Mouse (Mus musculus): ENCODE data around the gene Ncln. TPM values are rescaled to one million over a fixed set of nuclear protein-coding genes. Genes with fewer than 3 reads are reported as not detected.
A peak's percentile ranks its signal among the peaks of the same experiment; 100 is the strongest.

Gene Ncln
- polyA plus RNA-seq, 1 experiment from 2014 or later: 68.5 TPM

- no peak overlapping the region for H3K4me2 ChIP-seq
- no peak overlapping the region; the same call in 1 of the 2 replicates for H3K27ac ChIP-seq (replicated peaks)
- H3K4me3 ChIP-seq (replicated peaks): no peak overlapping the region
- 0 out of 2 replicates have a peak overlapping the region, but pooled peaks have one; percentile 17 for H3K9ac ChIP-seq (replicated peaks)
- no peak for ATAC-seq (ENCODE audit: low FRiP score)
- H3K9me3 ChIP-seq (replicated peaks): no peaks in the 10 kb centered on the region
- H3K27me3 ChIP-seq (replicated peaks): no peaks in the 10 kb centered on the region
- 12% methylated on average over 2 of the region's 2 CpGs for WGBS
- peaks cover 41% of the 10 kb centered on the region for H3K36me3 ChIP-seq
- peaks cover 30% of the 10 kb centered on the region for H3K4me1 ChIP-seq
Observed at GRCm38 (mm10) chr10:81485060-81485449, 11.1 kb downstream of the Ncln start.

GRCm38 (mm10) chr10:81484441-81485059 is 11.6 kb downstream of the Ncln start:
- no peak for ATAC-seq (ENCODE audit: low FRiP score)
- no peaks in the 10 kb centered on the region for H3K27me3 ChIP-seq (replicated peaks)
- no peak overlapping the region for H3K4me2 ChIP-seq
- peak overlapping the region; percentile 39; the same call in 1 of the 2 replicates for H3K27ac ChIP-seq (replicated peaks)
- no peaks in the 10 kb centered on the region for H3K9me3 ChIP-seq (replicated peaks)
- H3K36me3 ChIP-seq: peaks cover 36% of the 10 kb centered on the region
- WGBS: 42% methylated on average over 6 of the region's 6 CpGs
- H3K4me1 ChIP-seq: peaks cover 34% of the 10 kb centered on the region
- H3K9ac ChIP-seq (replicated peaks): 0 out of 2 replicates have a peak overlapping the region, but pooled peaks have one; percentile 17
- no peak overlapping the region for H3K4me3 ChIP-seq (replicated peaks)

- H3K4me1 ChIP-seq: peaks cover 37% of the 10 kb centered on the region
- H3K27ac ChIP-seq (replicated peaks): peak overlapping the region; percentile 39; the same call in 1 of the 2 replicates
- no peak overlapping the region for H3K4me2 ChIP-seq
- no peak overlapping the region for H3K9ac ChIP-seq (replicated peaks)
- H3K36me3 ChIP-seq: peaks cover 31% of the 10 kb centered on the region
- 16% methylated on average over 9 of the region's 9 CpGs for WGBS
- no peak for ATAC-seq (ENCODE audit: low FRiP score)
- H3K4me3 ChIP-seq (replicated peaks): no peak overlapping the region
- H3K9me3 ChIP-seq (replicated peaks): no peaks in the 10 kb centered on the region
- H3K27me3 ChIP-seq (replicated peaks): no peaks in the 10 kb centered on the region
Observed at GRCm38 (mm10) chr10:81483983-81484382, 12.2 kb downstream of the Ncln start.

GRCm38 (mm10) chr10:81482533-81482889 is 13.7 kb downstream of the Ncln start, which contains the start of gene Celf5:
Gene Celf5, minus strand, starts transcription at chr10:81482709.
- Histone ChIP-seq H3K9me3 (replicated peaks) (no peaks in the 10 kb centered on the region), H3K9ac (replicated peaks) (peak within 1 kb of the TSS; percentile 95), H3K27me3 (replicated peaks) (no peaks in the 10 kb centered on the region), H3K27ac (replicated peaks) (peak within 1 kb of the TSS; percentile 88), H3K4me3 (replicated peaks) (peak within 1 kb of the TSS; percentile 72), H3K36me3 (peaks cover 16% of the 10 kb centered on the region), H3K4me1 (peaks cover 51% of the 10 kb centered on the region), H3K4me2 (peak within 1 kb of the TSS; percentile 71)
- peak; percentile 69 for ATAC-seq (ENCODE audit: low FRiP score)
- under 1% methylated on average over 36 of the region's 36 CpGs for WGBS

- Histone ChIP-seq H3K9me3 (replicated peaks) (no peaks in the 10 kb centered on the region), H3K4me2 (peak overlapping the region; percentile 71), H3K27ac (replicated peaks) (peak overlapping the region; percentile 88), H3K4me1 (peaks cover 55% of the 10 kb centered on the region), H3K9ac (replicated peaks) (peak overlapping the region; percentile 95), H3K4me3 (replicated peaks) (peak overlapping the region; percentile 72), H3K36me3 (peaks cover 10% of the 10 kb centered on the region), H3K27me3 (replicated peaks) (no peaks in the 10 kb centered on the region)
- ATAC-seq (ENCODE audit: low FRiP score): peak; percentile 51
- WGBS: 2% methylated on average over 34 of the region's 35 CpGs
Observed at GRCm38 (mm10) chr10:81481605-81482532, 14.3 kb downstream of the Ncln start.

- Histone ChIP-seq H3K36me3 (peaks cover 17% of the 10 kb centered on the region), H3K27ac (replicated peaks) (0 out of 2 replicates have a peak overlapping the region, but pooled peaks have one; percentile 85), H3K9me3 (replicated peaks) (no peaks in the 10 kb centered on the region), H3K9ac (replicated peaks) (no peak overlapping the region), H3K4me1 (peaks cover 63% of the 10 kb centered on the region), H3K27me3 (replicated peaks) (no peaks in the 10 kb centered on the region), H3K4me3 (replicated peaks) (no peak overlapping the region), H3K4me2 (no peak overlapping the region)
- no peak for ATAC-seq (ENCODE audit: low FRiP score)
- 83% methylated on average over 10 of the region's 10 CpGs for WGBS
Observed at GRCm38 (mm10) chr10:81474461-81474860, 21.7 kb downstream of the Ncln start.

GRCm38 (mm10) chr10:81473003-81473451 is 23.2 kb downstream of the Ncln start:
- Histone ChIP-seq H3K4me3 (replicated peaks) (peak overlapping the region; percentile 41), H3K4me2 (peak overlapping the region; percentile 75), H3K36me3 (peaks cover 30% of the 10 kb centered on the region), H3K9ac (replicated peaks) (peak overlapping the region; percentile 57), H3K9me3 (replicated peaks) (no peaks in the 10 kb centered on the region), H3K4me1 (peaks cover 51% of the 10 kb centered on the region), H3K27ac (replicated peaks) (peak overlapping the region; percentile 85), H3K27me3 (replicated peaks) (no peaks in the 10 kb centered on the region)
- under 1% methylated on average over 22 of the region's 22 CpGs for WGBS
- ATAC-seq (ENCODE audit: low FRiP score): peak; percentile 89

- H3K9me3 ChIP-seq (replicated peaks): no peaks in the 10 kb centered on the region
- peaks cover 46% of the 10 kb centered on the region for H3K4me1 ChIP-seq
- H3K36me3 ChIP-seq: peaks cover 35% of the 10 kb centered on the region
- peak overlapping the region; percentile 85 for H3K27ac ChIP-seq (replicated peaks)
- peak; percentile 48 for ATAC-seq (ENCODE audit: low FRiP score)
- H3K4me2 ChIP-seq: peak overlapping the region; percentile 75
- 1% methylated on average over 17 of the region's 18 CpGs for WGBS
- H3K27me3 ChIP-seq (replicated peaks): peaks cover 3% of the 10 kb centered on the region; the same call in 1 of the 2 replicates
- peak overlapping the region; percentile 57 for H3K9ac ChIP-seq (replicated peaks)
- H3K4me3 ChIP-seq (replicated peaks): peak overlapping the region; percentile 41
Observed at GRCm38 (mm10) chr10:81472403-81473002, 23.7 kb downstream of the Ncln start.

- WGBS: 54% methylated on average over 18 of the region's 18 CpGs
- Histone ChIP-seq H3K4me3 (replicated peaks) (no peak overlapping the region), H3K36me3 (peaks cover 46% of the 10 kb centered on the region), H3K4me1 (peaks cover 43% of the 10 kb centered on the region), H3K4me2 (no peak overlapping the region), H3K27ac (replicated peaks) (no peak overlapping the region), H3K9me3 (replicated peaks) (no peaks in the 10 kb centered on the region), H3K27me3 (replicated peaks) (peaks cover 19% of the 10 kb centered on the region), H3K9ac (replicated peaks) (no peak overlapping the region)
- ATAC-seq (ENCODE audit: low FRiP score): no peak
Observed at GRCm38 (mm10) chr10:81470454-81470853, 25.7 kb downstream of the Ncln start.

- Histone ChIP-seq H3K4me3 (replicated peaks) (no peak overlapping the region), H3K9me3 (replicated peaks) (no peaks in the 10 kb centered on the region), H3K9ac (replicated peaks) (no peak overlapping the region), H3K4me1 (peaks cover 49% of the 10 kb centered on the region), H3K36me3 (peaks cover 42% of the 10 kb centered on the region), H3K4me2 (no peak overlapping the region), H3K27me3 (replicated peaks) (peaks cover 31% of the 10 kb centered on the region), H3K27ac (replicated peaks) (no peak overlapping the region)
- no peak for ATAC-seq (ENCODE audit: low FRiP score)
- 83% methylated on average over 5 of the region's 5 CpGs for WGBS
Observed at GRCm38 (mm10) chr10:81469253-81469652, 26.9 kb downstream of the Ncln start.

- Histone ChIP-seq H3K27me3 (replicated peaks) (peaks cover 46% of the 10 kb centered on the region), H3K4me1 (peaks cover 38% of the 10 kb centered on the region), H3K27ac (replicated peaks) (no peak overlapping the region), H3K36me3 (peaks cover 50% of the 10 kb centered on the region), H3K4me2 (no peak overlapping the region), H3K4me3 (replicated peaks) (no peak overlapping the region), H3K9me3 (replicated peaks) (no peaks in the 10 kb centered on the region), H3K9ac (replicated peaks) (no peak overlapping the region)
- ATAC-seq (ENCODE audit: low FRiP score): no peak
- 90% methylated on average over 16 of the region's 16 CpGs for WGBS
Observed at GRCm38 (mm10) chr10:81467670-81468235, 28.4 kb downstream of the Ncln start.
